Mouse (Mus musculus): ENCODE measurements around the gene Sag.

DNA sequence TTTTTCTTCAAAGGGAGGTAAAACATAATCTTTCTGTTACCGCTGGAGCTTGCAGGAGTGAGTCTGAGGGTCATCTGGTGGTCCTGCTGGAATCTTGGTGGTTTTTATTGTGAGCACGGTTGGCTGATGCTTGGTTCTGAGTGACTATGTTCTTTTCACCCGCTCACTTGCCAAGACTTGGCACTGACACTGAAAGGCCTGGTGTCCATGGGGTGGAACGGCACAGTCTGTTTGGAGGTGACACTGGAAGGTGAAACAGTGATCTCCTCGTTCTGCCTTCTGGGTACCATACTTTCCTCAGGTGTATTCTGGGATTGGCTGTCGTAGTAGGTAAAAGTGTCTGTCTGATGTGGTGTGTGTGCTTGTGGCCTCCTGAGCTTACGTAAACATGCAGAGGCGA is 13.8 kb upstream of the Sag start:
- TF ChIP-seq MYC (IDR thresholded peaks at IDR 0.05; ENCODE audit: low read depth, low read length) (no peak), CTCF (conservative IDR thresholded peaks at IDR 0.05 in 1 of 2, IDR thresholded peaks at IDR 0.05 in 1 of 2; ENCODE audit: low read depth in 2 of 2, low read length in 2 of 2) (no peak), MXI1 (IDR thresholded peaks at IDR 0.05; ENCODE audit: low read depth, low read length) (no peak), ZC3H11A (IDR thresholded peaks at IDR 0.05; ENCODE audit: low read depth, low read length) (no peak), RCOR1 (conservative IDR thresholded peaks at IDR 0.05; ENCODE audit: low read depth, low read length) (no peak), USF1 (IDR thresholded peaks at IDR 0.05; ENCODE audit: low read depth, low read length) (no peak), ZNF384 (IDR thresholded peaks at IDR 0.05; ENCODE audit: low read depth, low read length) (no peak), ETS1 (conservative IDR thresholded peaks at IDR 0.05; ENCODE audit: low read depth, low read length) (no peak), CHD2 (IDR thresholded peaks at IDR 0.05; ENCODE audit: low read length) (no peak), ZKSCAN1 (IDR thresholded peaks at IDR 0.05; ENCODE audit: borderline replicate concordance, low read depth, low read length) (no peak), POLR2A (IDR thresholded peaks at IDR 0.05; ENCODE audit: low read depth, low read length) (no peak), MAZ (IDR thresholded peaks at IDR 0.05; ENCODE audit: low read depth, low read length) (no peak)
